Mouse (Mus musculus) Muller cell, postnatal 12 days (primary cell): ENCODE measurements at regions not wholly inside any gene's neighbourhood (a gene's known extent, or its start where the extent isn't known, plus 50 kb on each side); places are given as distances from the start of the nearest gene placed in this dataset.
"Not testable (repeated sequence)": the region's sequence is repeated elsewhere in the genome, so short reads cannot be mapped to it uniquely, and the experiment has no call there.

Experiments
- DNase-seq: peaks from one replicate; pipeline ENCODE4 v3.0.0-alpha.2; 2015; ENCODE audit errors: inconsistent ontology term

DNA sequence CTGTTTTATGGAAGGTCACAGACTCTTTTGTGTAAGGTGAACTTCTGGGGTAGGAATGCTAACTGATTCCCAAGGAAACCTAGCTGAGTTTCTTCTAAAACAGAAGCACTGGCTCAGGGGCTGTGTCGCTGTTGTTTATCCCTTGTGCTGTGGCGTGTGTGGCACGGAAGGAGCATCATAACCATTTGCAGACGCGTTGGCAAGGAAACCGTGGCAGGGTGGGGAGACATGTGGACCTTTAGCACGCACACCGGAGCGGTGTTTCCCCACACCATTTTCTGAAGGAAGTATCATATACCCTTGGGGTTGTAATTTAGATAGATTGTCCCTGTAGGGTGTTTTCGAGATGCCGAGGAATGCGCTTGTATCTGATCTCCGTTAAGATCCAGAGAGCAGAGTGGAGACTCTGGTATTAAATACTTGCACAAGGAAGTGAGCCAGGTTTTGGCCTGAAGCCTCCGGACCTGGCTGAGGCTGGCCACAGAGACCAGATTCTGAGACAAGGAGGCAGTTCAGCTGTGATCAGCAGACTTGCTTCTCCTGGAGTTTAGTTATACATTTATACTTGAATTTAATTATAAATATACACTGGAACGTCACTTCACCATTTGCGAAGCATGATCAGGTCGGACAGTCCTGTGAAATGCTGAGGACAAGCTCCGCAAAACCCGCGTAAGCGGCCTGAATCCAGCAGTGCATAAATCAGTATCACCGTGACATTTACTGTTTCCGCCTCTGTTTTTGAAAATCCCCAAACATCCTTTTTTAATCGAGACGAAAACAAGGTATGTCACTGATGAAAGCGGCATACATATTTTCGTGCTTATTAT lies 84.5 kb upstream of the Adgrl2 start:
- DNase-seq = no peak

DNA sequence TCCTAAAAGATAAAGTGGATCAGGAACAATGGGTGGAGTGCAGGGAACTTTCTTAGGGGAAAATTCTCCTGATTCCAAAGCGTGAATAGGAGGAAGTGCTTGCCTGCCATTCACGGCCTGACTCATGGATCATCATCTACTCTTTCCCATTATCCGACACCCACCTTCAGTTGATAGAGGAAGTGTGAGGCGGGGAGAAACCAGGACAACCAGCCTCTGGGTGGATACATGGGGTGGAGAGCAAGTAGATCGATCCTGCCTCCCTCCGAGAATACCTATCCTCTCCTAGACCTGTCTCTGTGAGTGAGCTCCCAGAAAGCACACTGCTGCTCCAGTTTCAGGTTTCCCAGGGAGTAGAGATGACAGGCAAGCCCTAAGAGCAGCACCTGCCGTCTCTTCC lies 79.8 kb upstream of the Adgrl2 start:
- no peak for DNase-seq

DNA sequence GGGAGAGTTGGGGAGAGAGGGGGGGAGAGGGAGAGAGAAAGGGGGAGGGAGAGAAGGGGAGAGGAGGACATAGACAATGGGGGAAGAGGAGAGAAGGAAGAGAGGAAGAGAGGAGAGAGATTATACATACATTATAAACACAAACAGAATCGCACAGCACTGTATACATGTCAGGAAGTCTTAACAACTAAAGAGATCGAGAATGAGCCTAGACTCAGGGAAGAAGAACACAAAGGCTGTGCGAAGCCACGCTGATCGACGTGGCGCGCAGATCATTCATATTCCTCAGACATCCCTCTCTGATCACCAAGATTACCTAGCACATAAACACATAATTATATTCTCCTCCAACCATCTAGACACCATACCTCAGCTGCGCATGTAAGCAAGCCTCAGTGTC lies 79.1 kb upstream of the Adgrl2 start:
- DNase-seq = no peak

DNA sequence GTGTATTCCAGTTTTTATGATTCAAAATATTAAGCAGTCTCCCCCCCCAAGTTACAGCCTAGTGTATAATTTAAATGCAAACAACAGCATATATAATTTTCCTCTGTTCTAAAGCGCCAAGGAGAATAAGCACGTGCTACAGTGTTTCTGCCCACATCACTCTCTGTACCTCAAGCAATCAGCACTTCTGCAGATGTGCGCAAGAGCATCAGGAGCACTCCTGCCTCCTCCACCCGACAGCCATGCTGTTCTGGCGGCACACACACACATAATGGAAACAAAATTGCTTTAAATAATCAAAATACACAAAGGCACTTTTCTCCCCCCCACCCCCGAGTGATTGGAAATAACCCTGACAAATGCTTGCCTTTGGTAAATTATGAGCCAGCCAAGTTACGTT lies 78.5 kb upstream of the Adgrl2 start:
- no peak for DNase-seq

DNA sequence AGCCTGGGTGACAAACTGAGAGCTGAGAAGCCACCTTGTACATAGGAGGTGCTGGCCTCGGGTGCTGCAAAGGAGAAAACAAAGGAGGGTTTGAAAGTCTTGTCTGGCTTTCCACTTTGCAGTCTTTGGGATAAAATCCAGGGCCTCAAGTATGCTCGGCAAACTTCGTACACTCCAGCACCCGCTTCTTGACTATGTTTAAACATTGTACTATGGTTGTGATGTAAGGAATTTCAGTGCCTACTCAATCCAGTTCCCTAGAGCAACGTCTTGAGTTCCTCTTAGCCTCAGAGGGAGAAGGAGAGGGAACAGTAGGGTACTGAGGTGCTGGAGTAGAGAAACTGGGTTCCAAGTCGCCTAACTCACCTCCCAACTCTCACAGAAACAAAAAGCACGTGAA lies 77.4 kb upstream of the Adgrl2 start:
- no peak for DNase-seq

DNA sequence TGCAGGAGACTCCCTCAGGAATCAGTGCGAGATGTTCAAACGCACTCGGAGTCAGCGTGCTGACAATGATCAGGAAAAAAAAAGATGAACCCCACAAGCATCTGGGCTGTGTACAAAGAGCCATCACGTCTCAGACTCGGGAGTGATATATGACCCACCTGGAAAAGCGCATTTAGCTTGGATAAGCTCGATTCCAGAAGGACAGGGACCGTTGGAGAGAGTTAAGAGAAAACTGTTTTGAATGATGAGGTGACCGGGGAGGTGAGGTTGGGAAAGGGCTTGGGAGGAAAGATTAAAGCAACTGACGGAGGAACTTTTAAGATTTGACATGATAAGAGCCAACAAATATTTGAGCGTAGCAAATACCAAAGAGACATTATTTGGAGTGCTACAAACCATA lies 64.7 kb upstream of the Adgrl2 start:
- DNase-seq = no peak

DNA sequence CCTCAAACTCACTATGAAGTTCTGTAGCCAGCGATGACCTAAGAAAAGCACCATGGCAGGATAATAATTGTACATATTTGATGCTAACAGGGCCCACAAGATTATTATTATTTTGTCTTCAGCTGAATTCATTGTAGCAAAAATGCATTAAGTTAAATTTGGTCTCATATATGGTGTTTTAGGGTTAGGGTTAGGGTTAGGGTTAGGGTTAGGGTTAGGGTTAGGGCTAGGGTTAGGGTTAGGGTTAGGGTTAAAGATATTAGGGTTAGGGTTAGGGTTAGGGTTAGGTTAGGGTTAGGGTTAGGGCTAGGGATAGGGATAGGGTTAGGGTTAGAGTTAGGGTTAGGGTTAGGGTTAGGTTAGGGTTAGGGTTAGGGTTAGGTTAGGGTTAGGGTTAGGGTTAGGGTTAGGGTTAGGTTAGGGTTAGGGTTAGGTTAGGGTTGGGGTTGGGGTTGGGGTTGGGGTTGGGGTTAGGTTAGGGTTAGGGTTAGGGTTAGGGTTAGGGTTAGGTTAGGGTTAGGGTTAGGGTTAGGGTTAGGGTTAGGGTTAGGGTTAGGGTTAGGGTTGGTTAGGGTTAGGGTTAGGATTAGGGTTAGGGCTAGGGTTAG lies 62.0 kb upstream of the Adgrl2 start:
- DNase-seq = not testable (repeated sequence)

DNA sequence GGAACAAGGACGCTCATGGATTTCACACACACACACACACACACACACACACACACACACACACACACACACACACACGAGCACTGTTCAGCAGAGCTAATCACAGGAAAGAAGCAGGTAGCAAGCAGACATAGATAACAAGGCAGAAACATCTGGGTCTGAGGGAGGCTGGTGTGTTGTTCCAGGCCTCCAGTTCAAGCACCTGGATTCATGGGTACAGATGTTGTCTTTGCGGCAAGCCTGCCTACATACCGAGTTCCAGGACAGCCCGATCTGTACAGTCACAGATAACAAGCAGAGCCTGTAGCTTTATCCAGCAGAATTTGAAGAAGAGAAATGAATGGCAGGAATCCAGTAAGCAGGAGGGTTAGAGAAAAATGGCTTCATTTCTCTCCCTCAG lies 55.0 kb upstream of the Adgrl2 start:
- DNase-seq = no peak

DNA sequence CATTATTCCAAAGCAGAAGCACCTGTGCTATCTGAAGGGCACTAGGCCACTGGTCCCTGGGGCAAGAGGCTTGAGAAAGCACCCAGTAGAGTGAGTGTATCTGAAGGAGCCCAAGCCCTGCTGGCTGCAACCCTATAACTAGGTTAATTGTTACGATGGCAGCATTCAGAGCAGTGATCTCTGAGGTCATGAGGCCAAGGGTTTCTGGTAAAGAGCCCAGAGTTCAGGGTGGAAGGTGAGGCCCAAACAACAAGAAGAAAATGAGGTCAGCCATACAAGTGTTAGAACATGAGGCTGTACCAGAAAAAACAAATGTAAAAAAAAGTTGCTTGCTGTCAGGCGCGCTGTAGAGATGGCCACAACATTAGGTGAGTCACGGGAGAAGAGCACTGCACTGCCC lies 53.5 kb upstream of the Adgrl2 start:
- DNase-seq = peak; percentile 7

DNA sequence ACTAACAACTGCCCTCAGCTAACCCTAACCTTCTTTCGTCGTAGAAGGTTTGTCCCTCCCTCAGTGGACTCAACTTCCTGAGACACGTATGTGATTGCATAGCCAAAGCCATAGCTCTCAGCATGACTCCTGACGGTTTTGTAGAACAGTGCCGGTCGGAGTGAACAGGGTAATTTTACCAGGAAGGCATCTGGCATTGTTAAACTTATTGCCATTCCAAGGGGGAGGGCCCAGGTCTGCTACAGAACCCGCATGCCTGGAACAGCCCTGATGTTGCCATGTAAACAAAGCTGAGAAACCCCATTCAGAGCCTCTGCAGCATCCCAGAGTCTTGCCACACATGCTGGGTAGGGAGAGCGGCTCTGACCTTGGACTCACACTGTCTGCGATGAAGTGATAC lies 52.2 kb upstream of the Adgrl2 start:
- peak; percentile 14 for DNase-seq

DNA sequence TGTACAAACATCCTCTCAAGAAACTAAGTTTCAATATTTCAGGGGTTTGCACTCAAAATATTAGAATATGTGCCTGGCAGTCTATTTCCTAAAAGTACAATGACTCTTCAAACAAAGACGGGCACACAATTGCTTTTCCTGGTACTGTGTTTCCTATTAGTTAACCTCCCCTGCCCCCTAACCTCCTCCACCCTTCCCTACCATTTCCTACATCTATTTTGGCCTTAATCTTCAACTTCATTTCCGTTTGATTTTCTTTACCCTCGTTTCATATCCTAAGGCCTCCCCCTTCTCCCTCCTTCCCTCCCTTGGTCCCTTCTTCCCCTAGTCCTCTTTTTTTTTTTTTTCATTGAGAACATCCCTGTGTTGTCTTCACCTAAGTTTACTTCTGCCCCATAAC lies 50.8 kb upstream of the Adgrl2 start:
- no peak for DNase-seq
